Mouse (Mus musculus): ENCODE data around the gene Arhgap22.

GRCm38 (mm10) chr14:33358891-33359290 lies 145.1 kb downstream of the Arhgap22 start:
- no peak for TF ChIP-seq CTCF (IDR thresholded peaks at IDR 0.05)
- no peak for TF ChIP-seq POLR2A (IDR thresholded peaks at IDR 0.05; ENCODE audit: insufficient read depth, low read depth, low read length)

All from heart, adult 2 months (tissue).